Mouse (Mus musculus): ENCODE results near the gene Slc24a3.

DNA sequence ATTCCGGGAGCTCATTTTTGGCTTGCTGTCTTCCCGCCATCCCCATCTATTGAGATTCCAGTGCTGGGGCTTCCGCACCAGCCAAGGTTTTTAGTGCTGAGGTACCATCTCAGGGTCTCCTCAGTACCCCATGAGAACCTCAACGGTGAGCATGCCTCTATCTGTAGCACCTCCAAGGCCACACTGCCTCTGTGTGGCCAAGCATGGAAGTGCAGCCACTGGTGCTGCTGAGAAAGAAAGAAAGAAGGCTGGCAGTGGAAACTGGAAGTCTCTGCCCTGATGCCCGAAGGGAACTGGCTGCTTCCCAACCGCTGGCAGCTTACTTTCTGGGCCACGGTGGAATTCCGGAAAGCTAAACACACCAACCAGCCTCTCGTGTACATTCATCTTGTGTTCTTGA, 349.8 kb downstream of the Slc24a3 start:
- TF ChIP-seq GATA1 (IDR thresholded peaks at IDR 0.05; ENCODE audit: borderline replicate concordance, low read length) (no peak), FLI1 (IDR thresholded peaks at IDR 0.05; ENCODE audit: low read length) (no peak)
